Mouse (Mus musculus): ENCODE data around the gene Prdm16.
A peak's percentile ranks its signal among the peaks of the same experiment; 100 is the strongest.

The Prdm16 gene

GRCm38 (mm10) chr4:154636053-154636433, 630 bp downstream of the Prdm16 start:
- TF ChIP-seq NANOG (IDR thresholded peaks at IDR 0.05; ENCODE audit: borderline replicate concordance, low read length) (no peak), POU5F1 (IDR thresholded peaks at IDR 0.05; ENCODE audit: borderline replicate concordance, low read length) (no peak), CTCF (conservative IDR thresholded peaks at IDR 0.05; ENCODE audit: low read length) (no peak)
- peak overlapping the region; percentile 74 for H3K4me3 ChIP-seq (replicated peaks; ENCODE audit: low read length)
- no peaks in the 10 kb centered on the region for H3K36me3 ChIP-seq (ENCODE audit: insufficient read depth, low read length)
- peaks cover 45% of the 10 kb centered on the region for H3K4me1 ChIP-seq (replicated peaks; ENCODE audit: low read depth, low read length)
- no peaks in the 10 kb centered on the region for H3K9me3 ChIP-seq (ENCODE audit: low read length)
- peaks cover 94% of the 10 kb centered on the region for H3K27me3 ChIP-seq (ENCODE audit: insufficient read depth, low read length)

GRCm38 (mm10) chr4:154635241-154636052, 1.2 kb downstream of the Prdm16 start:
- Histone ChIP-seq H3K9me3 (ENCODE audit: low read length) (no peaks in the 10 kb centered on the region), H3K4me1 (replicated peaks; ENCODE audit: low read depth, low read length) (peaks cover 39% of the 10 kb centered on the region), H3K4me3 (replicated peaks; ENCODE audit: low read length) (peak overlapping the region; percentile 74), H3K36me3 (ENCODE audit: insufficient read depth, low read length) (no peaks in the 10 kb centered on the region), H3K27me3 (ENCODE audit: insufficient read depth, low read length) (peaks cover 92% of the 10 kb centered on the region)
- TF ChIP-seq NANOG (IDR thresholded peaks at IDR 0.05; ENCODE audit: borderline replicate concordance, low read length) = no peak
- TF ChIP-seq POU5F1 (IDR thresholded peaks at IDR 0.05; ENCODE audit: borderline replicate concordance, low read length) = no peak
- no peak for TF ChIP-seq CTCF (conservative IDR thresholded peaks at IDR 0.05; ENCODE audit: low read length)

GRCm38 (mm10) chr4:154634470-154635240, 2.0 kb downstream of the Prdm16 start:
- peaks cover 31% of the 10 kb centered on the region for H3K4me1 ChIP-seq (replicated peaks; ENCODE audit: low read depth, low read length)
- peaks cover 90% of the 10 kb centered on the region for H3K27me3 ChIP-seq (ENCODE audit: insufficient read depth, low read length)
- TF ChIP-seq POU5F1 (IDR thresholded peaks at IDR 0.05; ENCODE audit: borderline replicate concordance, low read length) = no peak
- TF ChIP-seq CTCF (conservative IDR thresholded peaks at IDR 0.05; ENCODE audit: low read length) = no peak
- no peaks in the 10 kb centered on the region for H3K9me3 ChIP-seq (ENCODE audit: low read length)
- no peaks in the 10 kb centered on the region for H3K36me3 ChIP-seq (ENCODE audit: insufficient read depth, low read length)
- peak overlapping the region; percentile 74 for H3K4me3 ChIP-seq (replicated peaks; ENCODE audit: low read length)

GRCm38 (mm10) chr4:154634001-154634400, 2.7 kb downstream of the Prdm16 start:
- Histone ChIP-seq H3K27me3 (ENCODE audit: insufficient read depth, low read length) (peaks cover 90% of the 10 kb centered on the region), H3K36me3 (ENCODE audit: insufficient read depth, low read length) (no peaks in the 10 kb centered on the region), H3K4me1 (replicated peaks; ENCODE audit: low read depth, low read length) (peaks cover 25% of the 10 kb centered on the region), H3K4me3 (replicated peaks; ENCODE audit: low read length) (no peak overlapping the region), H3K9me3 (ENCODE audit: low read length) (no peaks in the 10 kb centered on the region)
- TF ChIP-seq POU5F1 (IDR thresholded peaks at IDR 0.05; ENCODE audit: borderline replicate concordance, low read length) (no peak), NANOG (IDR thresholded peaks at IDR 0.05; ENCODE audit: borderline replicate concordance, low read length) (no peak), CTCF (conservative IDR thresholded peaks at IDR 0.05; ENCODE audit: low read length) (no peak)

GRCm38 (mm10) chr4:154632800-154633764, 3.6 kb downstream of the Prdm16 start:
- peaks cover 86% of the 10 kb centered on the region for H3K27me3 ChIP-seq (ENCODE audit: insufficient read depth, low read length)
- no peaks in the 10 kb centered on the region for H3K36me3 ChIP-seq (ENCODE audit: insufficient read depth, low read length)
- peaks cover 17% of the 10 kb centered on the region for H3K4me1 ChIP-seq (replicated peaks; ENCODE audit: low read depth, low read length)
- H3K9me3 ChIP-seq (ENCODE audit: low read length) = no peaks in the 10 kb centered on the region
- H3K4me3 ChIP-seq (replicated peaks; ENCODE audit: low read length) = no peak overlapping the region
- TF ChIP-seq CTCF (conservative IDR thresholded peaks at IDR 0.05; ENCODE audit: low read length) (no peak), NANOG (IDR thresholded peaks at IDR 0.05; ENCODE audit: borderline replicate concordance, low read length) (no peak)

- TF ChIP-seq NANOG (IDR thresholded peaks at IDR 0.05; ENCODE audit: borderline replicate concordance, low read length) (no peak), CTCF (conservative IDR thresholded peaks at IDR 0.05; ENCODE audit: low read length) (no peak), POU5F1 (IDR thresholded peaks at IDR 0.05; ENCODE audit: borderline replicate concordance, low read length) (no peak)
- peaks cover 85% of the 10 kb centered on the region for H3K27me3 ChIP-seq (ENCODE audit: insufficient read depth, low read length)
- no peak overlapping the region for H3K4me3 ChIP-seq (replicated peaks; ENCODE audit: low read length)
- no peaks in the 10 kb centered on the region for H3K9me3 ChIP-seq (ENCODE audit: low read length)
- no peaks in the 10 kb centered on the region for H3K36me3 ChIP-seq (ENCODE audit: insufficient read depth, low read length)
- peaks cover 12% of the 10 kb centered on the region for H3K4me1 ChIP-seq (replicated peaks; ENCODE audit: low read depth, low read length)
Observed at GRCm38 (mm10) chr4:154630763-154631162, 5.9 kb downstream of the Prdm16 start.

GRCm38 (mm10) chr4:154627419-154628142, 9.1 kb downstream of the Prdm16 start:
- Histone ChIP-seq H3K27me3 (ENCODE audit: insufficient read depth, low read length) (peaks cover 70% of the 10 kb centered on the region), H3K4me1 (replicated peaks; ENCODE audit: low read depth, low read length) (no peaks in the 10 kb centered on the region), H3K9me3 (ENCODE audit: low read length) (no peaks in the 10 kb centered on the region), H3K4me3 (replicated peaks; ENCODE audit: low read length) (no peak overlapping the region), H3K36me3 (ENCODE audit: insufficient read depth, low read length) (no peaks in the 10 kb centered on the region)
- TF ChIP-seq CTCF (conservative IDR thresholded peaks at IDR 0.05; ENCODE audit: low read length) = no peak
- TF ChIP-seq NANOG (IDR thresholded peaks at IDR 0.05; ENCODE audit: borderline replicate concordance, low read length) = no peak

Data from E14TG2a.4 (cell line).